Mouse (Mus musculus) forebrain, postnatal 0 days (tissue): ENCODE data around the gene Osgep. TPM values are rescaled to one million over a fixed set of nuclear protein-coding genes. Genes with fewer than 3 reads are reported as not detected.
A peak's percentile ranks its signal among the peaks of the same experiment; 100 is the strongest.
"Not testable (repeated sequence)": the region's sequence is repeated elsewhere in the genome, so short reads cannot be mapped to it uniquely, and the experiment has no call there.

Source experiments
- ATAC-seq: fragments of 200-750 bp; cut with Nextera tagmentation; 2 replicates; pipeline ENCODE4 v1.8.0; 2017; ENCODE audit warnings: mild to moderate bottlenecking, moderate library complexity
- DNase-seq: peaks from one replicate; pipeline ENCODE4 v3.0.0-alpha.2; 2015
- H3K27ac ChIP-seq: fragments of 300-500 bp; sonication (generic); 2 replicates; pipeline ENCODE4 v1.5.1; 2014; ENCODE audit warnings: low read depth, mild to moderate bottlenecking, antibody characterized with exemption, low read length, moderate library complexity, mixed read lengths
- H3K27me3 ChIP-seq: fragments of 300-500 bp; sonication (generic); 2 replicates; pipeline ENCODE4 v1.6.1; 2014; ENCODE audit warnings: mild to moderate bottlenecking, low read length, mixed read lengths; ENCODE audit not compliant: insufficient read depth
- H3K36me3 ChIP-seq: fragments of 300-500 bp; sonication (generic); 2 replicates; pipeline ENCODE4 v1.6.1; 2014; ENCODE audit warnings: mild to moderate bottlenecking, moderate library complexity; ENCODE audit not compliant: insufficient read depth
- H3K4me1 ChIP-seq: fragments of 300-500 bp; sonication (generic); 2 replicates; pipeline ENCODE4 v1.6.1; 2014; ENCODE audit warnings: antibody characterized with exemption; ENCODE audit not compliant: insufficient read depth
- H3K4me2 ChIP-seq: fragments of 300-500 bp; sonication (generic); 2 replicates; pipeline ENCODE4 v1.6.1; 2014; ENCODE audit warnings: low read depth, mild to moderate bottlenecking, moderate library complexity
- H3K4me3 ChIP-seq: fragments of 300-500 bp; sonication (generic); 2 replicates; pipeline ENCODE4 v1.5.1; 2014; ENCODE audit warnings: low read depth, low read length, mixed read lengths
- H3K9ac ChIP-seq: fragments of 300-500 bp; sonication (generic); 2 replicates; pipeline ENCODE4 v1.6.1; 2014; ENCODE audit warnings: mild to moderate bottlenecking
- H3K9me3 ChIP-seq: fragments of 300-500 bp; sonication (generic); 2 replicates; pipeline ENCODE4 v1.6.1; 2016; ENCODE audit warnings: low read length
- CTCF ChIP-seq: sonication (generic); IDR thresholded peaks from 2 replicates; pipeline ENCODE4 v1.5.1; 2016; ENCODE audit warnings: antibody characterized with exemption, control low read depth, low read depth
- WGBS: fragments of 180-500 bp; shearing (Covaris S2); extraction: QIAGEN DNeasy Blood & Tissue Kit; methylation state at CpG from one replicate; pipeline ENCODE4 v1.1.7; 2014; 5-methylcytosine and 5-hydroxymethylcytosine counted together
- polyA plus RNA-seq: library from polyadenylated mRNA; unstranded; fragments of >200 nt; fragmentation: Nextera tagmentation; extraction: Ambion mirVana; gene quantifications from 2 replicates; pipeline ENCODE4 v1.2.1, GENCODE M21; 2015
- total RNA-seq: library from RNA; depleted of rRNA; stranded (reverse); fragments of >200 nt; gene quantifications from 2 replicates; pipeline ENCODE4 v1.2.3, GENCODE M21; 2014

Gene Osgep
- total and polyA plus RNA-seq, 2 experiments from 2014 or later, result 75.2 to 79.1 TPM

DNA sequence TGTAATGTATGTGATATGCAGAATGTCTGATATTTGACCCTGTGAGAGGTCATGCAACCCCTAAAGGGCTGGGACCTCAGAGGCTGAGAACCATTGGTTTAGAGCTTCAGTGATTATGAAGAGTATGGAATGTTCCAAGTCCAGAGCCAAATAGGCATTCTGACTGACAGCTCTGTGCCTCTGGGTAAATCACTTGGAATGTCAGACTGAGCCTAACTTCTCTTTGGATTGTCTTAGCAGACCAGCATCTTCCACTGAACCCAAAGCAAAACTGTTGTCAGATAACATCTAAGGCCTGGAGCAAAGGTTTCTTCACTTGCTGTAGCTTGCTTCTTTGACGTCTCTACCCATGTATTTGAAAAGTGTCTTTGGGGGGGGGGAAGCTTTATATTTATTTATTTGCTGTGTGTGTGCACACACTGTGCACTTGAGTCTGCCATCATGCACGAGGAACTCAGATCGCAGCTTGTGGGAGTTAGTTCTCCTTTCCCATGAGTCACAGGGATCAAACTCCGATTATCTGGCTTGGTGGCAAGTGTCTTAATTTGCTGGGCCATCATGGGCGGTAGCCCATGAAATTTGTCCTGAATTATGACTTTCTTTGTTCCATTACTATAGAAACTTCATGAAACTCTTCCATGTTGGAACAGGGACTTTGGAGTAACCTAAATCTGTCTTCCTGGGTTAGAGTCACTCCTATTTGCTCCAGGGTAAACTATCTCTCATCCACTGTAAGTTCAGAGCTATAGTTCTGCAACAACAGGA is 43.7 kb upstream of the Osgep start:
- DNase-seq (no peak), ATAC-seq (no peak)
- WGBS, result 77% methylated on average over 5 of the region's 5 CpGs
- Histone ChIP-seq H3K27ac (no peak overlapping the region), H3K4me3 (no peak overlapping the region), H3K9me3 (no peaks in the 10 kb centered on the region), H3K4me1 (peaks cover 8% of the 10 kb centered on the region; the same call in 1 of the 2 replicates), H3K9ac (no peak overlapping the region), H3K27me3 (no peaks in the 10 kb centered on the region), H3K4me2 (no peak overlapping the region), H3K36me3 (no peaks in the 10 kb centered on the region)
- no peak for TF ChIP-seq CTCF

DNA sequence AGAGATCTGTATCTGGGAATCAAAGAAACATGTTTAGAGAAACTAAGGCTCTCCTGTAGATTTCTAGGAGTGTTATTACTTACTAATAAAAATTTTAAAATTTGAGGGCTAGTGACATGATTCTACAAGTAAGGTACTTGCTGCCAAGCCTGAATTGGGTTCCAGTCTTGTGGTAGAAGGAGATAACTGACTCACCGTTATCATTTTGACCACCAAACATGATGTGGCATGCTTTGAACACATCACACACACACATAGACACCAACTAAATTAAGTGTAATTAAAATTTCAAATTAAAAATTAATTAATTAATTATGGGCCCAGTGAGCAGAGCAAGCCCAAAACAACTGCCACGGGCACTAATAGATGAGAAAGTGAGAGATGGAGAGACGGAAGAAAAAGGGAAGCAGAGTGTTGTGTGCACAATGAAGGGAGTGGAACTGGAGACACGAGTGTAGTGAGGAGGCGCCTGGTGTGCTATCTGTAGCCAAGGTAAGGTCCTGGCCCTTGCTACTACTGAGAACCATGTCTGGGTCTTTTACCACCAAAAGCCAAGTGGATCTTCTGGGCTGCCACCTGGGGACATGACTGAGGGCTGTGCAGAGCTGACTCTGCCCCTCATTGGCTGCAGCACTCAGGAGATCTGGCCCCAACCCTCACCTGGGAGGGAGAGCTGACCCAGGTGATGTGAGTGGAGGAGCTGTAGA is 33.7 kb upstream of the Osgep start:
- not testable (repeated sequence) for H3K4me2 ChIP-seq, H3K27me3 ChIP-seq, ATAC-seq, DNase-seq, H3K9me3 ChIP-seq, H3K36me3 ChIP-seq, H3K4me1 ChIP-seq, H3K4me3 ChIP-seq, H3K27ac ChIP-seq, H3K9ac ChIP-seq
- 88% methylated on average over 5 of the region's 5 CpGs for WGBS

DNA sequence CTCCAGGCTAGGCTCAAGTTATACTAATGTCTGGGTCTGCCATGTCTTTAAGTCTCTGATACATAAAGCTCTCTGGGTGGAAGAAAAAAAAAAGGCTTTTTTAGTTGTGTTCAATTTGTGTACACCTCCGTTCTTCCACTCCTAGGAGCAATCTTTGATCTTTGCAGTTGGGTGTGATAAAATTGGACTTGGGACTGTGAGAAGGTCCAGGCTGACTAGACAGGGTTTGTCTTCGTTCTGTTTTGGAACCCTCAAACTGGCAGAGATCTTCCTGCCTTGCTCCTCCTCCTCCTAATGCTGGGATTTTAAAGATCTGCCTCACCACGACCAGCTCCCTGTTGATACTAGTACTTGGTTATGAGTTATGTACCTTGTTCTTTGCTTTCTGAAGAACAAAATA is 32.5 kb upstream of the Osgep start:
- not testable (repeated sequence) for DNase-seq, H3K4me2 ChIP-seq, H3K27ac ChIP-seq, H3K9me3 ChIP-seq, H3K4me1 ChIP-seq, H3K9ac ChIP-seq, ATAC-seq, H3K27me3 ChIP-seq, H3K4me3 ChIP-seq, H3K36me3 ChIP-seq
- WGBS, result 71% methylated on average over 3 of the region's 3 CpGs

DNA sequence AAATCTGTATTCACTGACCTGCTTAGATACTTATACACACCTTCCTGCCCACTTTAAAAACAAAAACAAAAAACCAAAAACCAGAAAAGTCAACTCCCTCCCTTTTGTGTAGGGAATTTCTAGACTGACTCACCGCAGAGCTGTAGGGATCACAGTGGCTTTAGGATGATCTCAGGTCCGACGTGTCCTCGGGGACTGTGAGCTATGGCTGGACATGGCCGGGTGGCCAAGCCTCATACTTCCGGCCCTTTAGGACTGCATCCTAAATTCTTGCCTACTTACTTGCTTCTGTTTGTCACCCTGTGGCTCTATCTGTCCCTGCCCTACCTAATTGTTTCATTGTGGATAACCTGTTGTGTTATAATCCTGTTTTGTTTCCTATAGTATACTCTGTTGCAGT is 32.0 kb upstream of the Osgep start:
- not testable (repeated sequence) for H3K36me3 ChIP-seq, ATAC-seq, H3K27ac ChIP-seq, H3K4me1 ChIP-seq, H3K4me3 ChIP-seq, H3K27me3 ChIP-seq, H3K9me3 ChIP-seq, H3K9ac ChIP-seq, DNase-seq
- H3K4me2 ChIP-seq, result peak overlapping the region; percentile 34; the same call in 1 of the 2 replicates
- WGBS, result 74% methylated on average over 6 of the region's 6 CpGs

DNA sequence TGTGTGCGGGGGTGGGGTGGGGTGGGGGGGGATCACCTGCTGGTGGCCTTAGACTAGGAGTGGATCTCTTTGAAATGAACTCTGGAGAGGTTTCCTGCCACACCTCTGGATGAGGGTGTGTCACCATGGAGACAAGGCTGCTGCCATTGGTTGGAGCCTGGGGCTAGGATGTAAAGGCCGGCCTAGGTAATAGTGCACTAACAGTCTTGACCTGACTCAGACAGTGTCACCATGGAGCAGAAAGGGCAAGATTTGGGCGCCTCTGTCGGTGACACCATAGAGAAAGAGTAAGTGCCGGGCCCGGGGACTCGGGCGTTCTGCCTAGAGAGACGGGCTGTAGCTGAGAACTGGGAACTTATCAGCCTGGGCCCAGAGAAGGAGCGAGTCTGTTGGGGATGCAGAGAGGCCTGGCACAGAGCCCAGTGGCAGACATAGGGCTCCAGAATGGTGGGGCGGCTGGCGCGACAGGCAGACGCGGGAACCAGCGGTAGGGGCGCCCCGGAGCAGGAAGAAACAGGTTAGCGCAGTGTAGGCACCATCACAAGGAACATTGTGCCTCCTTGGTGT is 31.3 kb upstream of the Osgep start, which contains the start of gene Pnp2:
Pnp2 (plus strand) TSS at position 51 of the 567 bp plus-strand sequence.
- ATAC-seq (peak; percentile 96), DNase-seq (peak; percentile 31)
- TF ChIP-seq CTCF, result peak; percentile 35; the same call in 1 of the 2 replicates
- Histone ChIP-seq H3K4me2 (peak within 1 kb of the TSS; percentile 34), H3K9ac (0 out of 2 replicates have a peak within 1 kb of the TSS, but pooled peaks have one; percentile 10)
- 6% methylated on average over 19 of the region's 19 CpGs for WGBS
- not testable (repeated sequence) for H3K9me3 ChIP-seq, H3K27ac ChIP-seq, H3K4me1 ChIP-seq, H3K4me3 ChIP-seq, H3K27me3 ChIP-seq, H3K36me3 ChIP-seq

DNA sequence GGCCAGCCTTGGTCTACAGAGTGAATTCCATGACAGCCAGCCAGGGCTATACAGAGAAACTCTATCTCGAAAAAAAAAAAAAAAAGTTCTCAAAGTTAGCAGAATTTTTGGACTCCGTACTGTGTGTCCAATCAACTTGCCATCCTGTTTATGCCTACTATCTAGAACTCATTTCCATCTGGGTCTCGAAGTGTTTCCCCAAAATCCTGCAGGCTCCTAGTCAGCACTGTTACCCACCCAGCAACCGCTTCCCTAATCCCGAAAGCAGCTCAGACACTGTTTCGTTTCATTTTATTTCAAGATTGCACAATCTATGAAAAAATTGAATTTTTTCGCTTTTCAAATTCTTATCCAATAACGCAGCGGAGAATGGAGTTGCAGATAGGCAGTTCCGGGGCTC is 30.8 kb upstream of the Osgep start:
- no peak for DNase-seq
- H3K27me3 ChIP-seq, result no peaks in the 10 kb centered on the region
- H3K4me2 ChIP-seq, result no peak overlapping the region
- WGBS, result 86% methylated on average over 10 of the region's 10 CpGs
- TF ChIP-seq CTCF, result no peak
- H3K36me3 ChIP-seq, result 0 out of 2 replicates have a peak, but pooled peaks cover 3% of the 10 kb centered on the region
- H3K9me3 ChIP-seq, result no peaks in the 10 kb centered on the region
- H3K9ac ChIP-seq, result no peak overlapping the region
- no peak overlapping the region for H3K27ac ChIP-seq
- no peak overlapping the region for H3K4me3 ChIP-seq
- ATAC-seq, result no peak
- H3K4me1 ChIP-seq, result no peaks in the 10 kb centered on the region

DNA sequence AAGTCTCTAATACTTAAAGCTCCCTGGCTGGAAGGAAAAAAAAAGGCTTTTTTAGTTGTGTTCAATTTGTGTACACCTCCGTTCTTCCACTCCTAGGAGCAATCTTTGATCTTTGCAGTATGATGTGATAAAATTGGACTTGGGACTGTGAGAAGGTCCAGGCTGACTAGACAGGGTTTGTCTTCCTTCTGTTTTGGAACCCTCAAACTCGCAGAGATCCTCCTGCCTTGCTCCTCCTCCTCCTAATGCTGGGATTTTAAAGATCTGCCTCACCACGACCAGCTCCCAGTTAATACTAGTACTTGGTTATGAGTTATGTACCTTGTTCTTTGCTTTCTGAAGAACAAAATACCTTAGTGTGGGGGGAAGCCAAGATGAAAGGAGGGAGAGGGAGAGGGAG is 20.8 kb upstream of the Osgep start:
- not testable (repeated sequence) for H3K9me3 ChIP-seq, H3K27ac ChIP-seq, H3K27me3 ChIP-seq, H3K36me3 ChIP-seq, DNase-seq, ATAC-seq, H3K4me1 ChIP-seq
- peak overlapping the region; percentile 40; the same call in 1 of the 2 replicates for H3K9ac ChIP-seq
- peak overlapping the region; percentile 37 for H3K4me3 ChIP-seq
- WGBS, result 25% methylated on average over 3 of the region's 3 CpGs
- H3K4me2 ChIP-seq, result peak overlapping the region; percentile 47

DNA sequence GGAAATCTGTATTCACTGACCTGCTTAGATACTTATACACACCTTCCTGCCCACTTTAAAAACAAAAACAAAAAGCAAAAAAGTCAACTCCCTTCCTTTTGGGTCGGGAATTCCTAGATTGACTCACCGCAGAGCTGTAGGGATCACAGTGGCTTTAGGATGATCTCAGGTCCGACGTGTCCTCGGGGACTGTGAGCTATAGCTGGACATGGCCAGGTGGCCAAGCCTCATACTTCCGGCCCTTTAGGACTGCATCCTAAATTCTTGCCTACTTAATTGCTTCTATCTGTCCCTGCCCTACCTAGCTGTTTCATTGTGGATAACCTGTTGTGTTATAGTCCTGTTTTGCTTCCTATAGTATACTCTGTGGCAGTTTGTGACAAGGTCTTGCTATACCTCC is 20.4 kb upstream of the Osgep start:
- Histone ChIP-seq H3K4me2 (peak overlapping the region; percentile 47), H3K9ac (peak overlapping the region; percentile 40), H3K4me3 (peak overlapping the region; percentile 37), H3K27ac (peak overlapping the region; percentile 36; the same call in 1 of the 2 replicates)
- not testable (repeated sequence) for H3K9me3 ChIP-seq, ATAC-seq, H3K27me3 ChIP-seq, H3K4me1 ChIP-seq, H3K36me3 ChIP-seq, DNase-seq
- WGBS, result 3% methylated on average over 6 of the region's 6 CpGs
